Mouse (Mus musculus) urinary bladder, postnatal 10 days (tissue): Measurements from ENCODE around the gene Rfxank.
A peak's percentile ranks its signal among the peaks of the same experiment; 100 is the strongest.

ENCODE experiments used
- DNase-seq: peaks from one replicate; pipeline ENCODE4 v3.0.0; 2022; ENCODE audit warnings: low spot score

Rfxank gene

GRCm38 (mm10) chr8:70139026-70139857, at the start of gene Rfxank, which contains the start of the genes Borcs8 and Mef2b:
Gene Rfxank (minus strand): TSS chr8:70139154.
Gene Borcs8 (plus strand): TSS chr8:70139499.
Gene Mef2b (plus strand): TSS chr8:70139711.
- peak; percentile 95 for DNase-seq

DNA sequence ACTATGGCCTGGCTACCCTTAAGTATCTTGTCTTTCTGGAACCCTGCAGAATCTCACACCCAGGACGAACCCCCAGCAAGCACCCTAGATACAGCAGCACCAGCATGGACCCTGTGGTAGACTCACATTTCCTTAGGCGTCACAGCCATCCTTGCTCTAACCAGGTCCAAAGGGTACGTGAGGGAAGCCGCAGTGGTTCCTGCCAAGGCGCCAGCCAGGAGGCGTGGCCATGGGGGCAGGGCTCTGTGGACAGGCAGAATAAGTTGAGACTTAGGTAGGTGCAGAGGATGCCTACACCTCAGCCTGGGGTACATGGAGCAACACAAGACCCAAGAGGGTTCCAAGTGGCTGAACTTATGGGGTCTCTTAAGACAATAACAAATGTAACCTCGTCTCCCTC, 49.8 kb upstream of the Rfxank start:
- no peak for DNase-seq

- DNase-seq: no peak
Measured at GRCm38 (mm10) chr8:70183194-70183593, 44.2 kb upstream of the Rfxank start.

DNA sequence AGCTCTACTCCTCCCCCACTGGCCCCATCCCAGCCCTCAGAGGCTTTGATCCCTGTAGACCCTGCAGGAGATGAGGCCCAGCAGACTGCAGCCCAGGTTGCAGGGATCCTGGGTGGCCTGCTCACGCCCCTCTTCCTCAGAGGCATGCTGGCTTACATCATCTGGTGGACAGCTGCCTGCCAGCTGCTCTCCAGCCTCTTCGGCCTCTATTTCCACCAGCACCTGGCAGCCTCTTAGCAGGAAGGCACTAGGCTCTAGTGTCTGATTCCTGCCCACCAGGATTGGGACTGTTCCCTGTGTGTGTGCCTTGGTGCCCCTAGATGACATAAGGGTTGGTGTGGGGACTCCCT, 42.9 kb upstream of the Rfxank start:
- no peak for DNase-seq

- no peak for DNase-seq
Measured at GRCm38 (mm10) chr8:70181212-70181902, 42.4 kb upstream of the Rfxank start.

GRCm38 (mm10) chr8:70179082-70179481, 40.1 kb upstream of the Rfxank start:
- no peak for DNase-seq

DNA sequence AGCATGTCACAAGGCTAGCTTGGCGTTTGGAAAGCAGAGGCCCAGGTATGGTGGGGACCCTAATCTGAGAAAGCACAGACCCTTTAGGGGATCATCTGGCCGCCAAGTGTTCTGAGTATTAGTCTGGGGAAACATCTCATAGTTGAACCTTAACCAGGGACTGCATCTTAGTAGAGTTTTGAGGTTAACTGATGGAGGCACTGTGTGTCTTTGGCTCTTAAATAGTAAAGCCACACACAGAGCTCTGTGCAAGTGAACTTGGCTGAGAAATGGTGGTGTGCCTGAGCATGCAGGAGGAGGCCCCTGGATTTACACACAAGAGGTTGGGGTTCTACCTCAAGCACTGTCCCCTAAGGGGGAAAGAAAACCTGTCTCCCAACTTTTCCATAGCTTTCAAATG, 39.3 kb upstream of the Rfxank start:
- no peak for DNase-seq

- DNase-seq: no peak
Measured at GRCm38 (mm10) chr8:70174079-70174478, 35.1 kb upstream of the Rfxank start.

- DNase-seq: no peak
Measured at GRCm38 (mm10) chr8:70173320-70173719, 34.4 kb upstream of the Rfxank start.

DNA sequence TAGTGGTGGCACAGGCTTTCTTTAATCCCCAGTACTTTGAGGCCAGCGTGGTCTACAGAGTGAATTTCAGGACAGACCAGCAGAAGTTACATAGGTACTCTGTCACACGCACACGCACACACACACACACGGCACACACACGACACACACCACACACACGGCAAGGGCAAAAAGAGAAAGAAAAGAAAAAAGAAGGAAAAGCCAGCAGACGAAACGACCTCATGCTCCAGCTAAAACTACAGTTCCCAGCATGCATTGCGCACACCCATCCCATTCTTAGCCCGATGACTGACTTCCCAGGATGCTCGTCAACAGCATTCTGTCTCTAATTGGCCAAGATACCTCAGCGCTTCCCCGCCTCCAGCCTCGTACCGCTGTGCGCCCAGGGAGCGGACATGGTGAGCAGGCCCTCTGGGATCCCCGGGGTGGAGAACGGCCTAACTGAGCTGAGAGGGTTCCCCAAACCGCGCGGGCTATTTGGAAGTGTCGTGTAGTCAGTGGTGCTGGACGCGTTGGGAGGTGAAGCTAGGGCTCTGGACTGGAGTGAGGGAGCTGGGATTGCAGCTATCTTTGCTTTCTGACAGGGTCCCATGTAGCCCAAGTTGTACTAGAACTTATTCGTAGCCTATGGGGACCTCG, 33.2 kb upstream of the Rfxank start, which contains the start of gene Tmem161a:
Gene Tmem161a (plus strand): TSS at position 314 of the 639 bp plus-strand sequence.
- peak; percentile 65 for DNase-seq

DNA sequence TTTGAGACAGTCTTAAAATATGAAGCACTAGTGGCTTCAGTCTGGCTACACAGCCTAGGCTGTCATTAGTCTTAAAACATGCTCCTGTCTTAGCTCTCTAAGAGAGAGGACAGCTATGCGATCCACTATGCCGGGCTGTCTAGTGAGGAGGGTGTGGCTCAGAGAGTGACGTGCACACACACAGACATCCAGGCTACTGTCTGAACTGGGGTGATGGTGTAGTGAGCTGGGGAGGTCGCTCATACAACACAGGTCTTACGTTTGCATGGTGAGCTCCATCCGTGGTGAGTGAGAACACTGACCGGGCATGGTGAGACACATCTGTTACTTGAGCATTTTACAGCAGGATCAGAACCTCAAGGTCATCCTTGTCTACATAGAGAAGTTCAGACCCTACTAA, 32.3 kb upstream of the Rfxank start:
- DNase-seq: no peak

GRCm38 (mm10) chr8:70170748-70171147, 31.8 kb upstream of the Rfxank start:
- no peak for DNase-seq

DNA sequence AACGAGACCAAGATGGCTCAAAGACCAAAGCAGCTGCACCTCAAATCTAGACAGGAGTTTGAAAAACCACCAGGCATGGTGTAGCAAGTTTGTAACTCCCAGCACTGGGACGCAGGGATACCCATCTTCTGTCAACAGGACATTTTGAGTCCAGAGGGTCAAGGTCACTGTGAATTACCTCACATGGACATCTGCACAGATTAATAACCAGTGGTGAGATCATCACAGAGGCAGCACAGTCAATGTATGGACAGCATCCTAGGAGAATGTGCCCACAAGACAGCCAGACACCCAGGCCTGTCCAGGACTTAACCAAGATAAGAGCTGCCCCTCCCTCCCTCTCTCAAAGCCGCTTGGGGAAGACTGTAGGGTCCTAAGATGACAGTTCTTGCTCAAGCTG, 31.2 kb upstream of the Rfxank start:
- no peak for DNase-seq

GRCm38 (mm10) chr8:70166504-70167110, 27.7 kb upstream of the Rfxank start:
- peak; percentile 25 for DNase-seq

GRCm38 (mm10) chr8:70163316-70163715, 24.4 kb upstream of the Rfxank start:
- no peak for DNase-seq

DNA sequence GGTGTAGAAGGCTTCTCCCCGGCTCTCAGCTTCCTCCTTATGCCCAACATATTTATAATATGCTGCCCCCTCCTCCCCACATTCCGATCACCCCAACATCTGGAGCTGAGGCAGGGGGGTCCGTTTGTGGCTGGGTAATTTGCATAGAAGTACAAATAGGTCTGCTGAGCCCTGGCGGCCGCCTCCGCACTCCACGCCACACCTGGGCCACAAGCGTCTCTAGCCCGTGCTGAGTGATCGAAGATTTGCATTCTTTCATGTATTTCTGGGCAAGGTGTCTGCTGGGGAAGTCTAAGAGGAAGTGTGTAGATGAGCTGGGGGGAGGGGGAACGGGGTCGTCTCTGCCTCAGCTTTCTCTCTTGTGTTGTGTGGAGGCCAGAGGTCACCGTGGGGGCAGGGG, 21.1 kb upstream of the Rfxank start:
- DNase-seq: no peak

DNA sequence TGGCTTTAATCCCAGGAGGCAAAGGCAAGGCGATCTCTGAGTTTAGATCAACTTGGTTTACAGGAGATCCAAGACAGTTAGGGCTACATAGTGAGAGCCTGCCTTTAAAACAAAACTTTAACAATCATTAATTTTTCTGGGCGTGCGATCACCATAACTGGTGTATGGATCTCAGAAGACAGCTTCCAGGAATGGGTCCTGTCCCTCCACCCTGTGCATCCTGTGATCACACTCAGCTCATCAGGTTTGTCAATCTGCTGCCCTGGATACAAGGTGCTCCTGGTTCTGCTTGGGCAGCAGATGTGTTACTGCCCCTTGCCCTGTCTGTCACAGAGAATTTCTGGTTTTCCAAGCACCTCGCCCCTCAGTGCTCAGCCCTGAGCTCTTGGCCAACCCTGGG, 20.3 kb upstream of the Rfxank start:
- no peak for DNase-seq

DNA sequence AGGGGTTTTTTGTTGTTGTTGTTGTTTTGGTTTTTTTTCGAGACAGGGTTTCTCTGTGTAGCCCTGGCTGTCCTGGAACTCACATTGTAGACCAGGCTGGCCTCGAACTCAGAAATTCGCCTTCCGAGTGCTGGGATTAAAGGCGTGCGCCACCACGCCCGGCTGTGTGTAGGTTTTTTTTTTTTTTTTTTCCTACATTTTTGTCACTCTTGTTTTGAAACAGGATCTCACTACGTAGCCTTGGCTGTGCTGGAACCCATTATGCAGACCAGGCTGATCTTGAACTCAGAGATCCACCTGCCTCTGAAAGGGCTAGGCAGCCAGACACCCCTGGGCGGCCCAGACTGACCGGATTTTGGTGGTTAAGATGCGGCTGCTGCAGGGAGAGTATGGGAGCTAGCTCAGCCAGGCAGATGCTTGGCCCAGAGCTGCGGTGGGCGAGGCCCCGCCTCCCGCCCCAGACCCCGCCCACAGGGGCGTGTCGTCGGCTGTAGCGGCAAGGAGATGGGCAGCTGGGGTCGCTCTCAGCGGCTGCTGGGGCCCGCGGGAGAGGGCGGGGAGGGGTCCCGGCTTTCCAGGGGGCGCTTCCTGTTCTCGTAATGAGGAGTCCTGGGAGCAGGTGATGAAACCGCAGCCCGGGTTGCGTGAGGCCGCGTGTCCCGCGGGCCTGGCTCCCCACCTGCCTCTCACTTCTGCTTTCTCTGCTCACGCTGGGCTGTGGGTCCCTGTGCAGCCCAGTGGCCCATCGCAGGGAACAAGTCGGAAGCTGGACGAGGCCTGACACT, 19.3 kb upstream of the Rfxank start:
- no peak for DNase-seq

GRCm38 (mm10) chr8:70157240-70157800, 18.4 kb upstream of the Rfxank start:
- DNase-seq: no peak

DNA sequence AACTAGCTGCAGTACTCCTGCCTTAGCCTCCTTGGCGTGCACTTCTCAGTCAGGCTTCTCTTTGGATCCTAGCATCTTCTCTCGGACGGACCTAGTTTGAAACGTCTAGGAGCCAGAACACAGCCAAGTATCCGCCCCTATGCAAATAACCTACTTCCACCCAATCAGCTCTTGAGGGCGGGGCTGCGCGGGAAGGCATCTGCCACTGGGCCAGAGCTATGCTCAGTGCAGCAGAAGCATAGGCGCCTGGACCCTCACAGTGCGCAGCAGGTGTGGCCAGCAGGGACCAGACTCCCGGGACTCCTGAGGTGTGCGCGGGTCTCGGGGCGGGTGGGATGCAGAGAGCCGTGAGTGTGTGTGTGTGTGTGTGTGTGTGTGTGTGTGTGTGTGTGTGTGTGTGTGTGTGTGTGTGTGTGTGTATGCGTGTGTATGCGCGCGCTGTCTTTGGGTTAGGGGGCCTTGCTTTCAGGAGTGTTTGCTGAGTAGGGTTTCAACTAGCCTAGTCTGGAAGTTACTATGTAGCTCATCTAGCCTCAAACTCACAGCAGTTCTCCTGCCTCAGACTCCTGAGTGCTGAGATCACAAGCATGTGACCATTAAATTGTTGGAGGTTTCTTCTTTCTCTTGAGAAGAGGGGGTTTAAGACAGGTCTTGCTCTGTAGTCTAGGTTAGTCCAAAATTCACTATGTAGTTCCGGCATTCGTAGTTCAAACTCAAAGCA, 13.7 kb upstream of the Rfxank start:
- DNase-seq: no peak

DNA sequence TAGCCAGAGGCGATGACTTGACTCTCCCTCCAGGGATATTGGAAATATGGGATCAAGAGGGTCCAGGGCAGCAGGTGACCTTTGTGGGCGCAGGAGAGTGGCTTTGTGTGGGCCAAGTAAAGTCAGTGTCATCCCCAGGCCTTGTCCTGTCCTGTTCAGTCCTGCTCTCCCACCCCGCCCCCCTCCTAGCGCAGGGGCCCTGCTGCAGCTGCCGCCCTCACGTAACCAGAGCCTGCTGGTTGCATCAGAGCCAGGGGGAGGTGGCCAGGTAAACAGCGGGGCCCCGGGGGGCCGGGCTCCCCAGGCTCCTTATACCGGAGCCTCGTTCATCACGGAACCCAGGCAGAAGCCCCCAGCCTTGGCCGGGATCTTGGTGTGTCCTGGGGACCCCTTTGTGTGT, 11.2 kb upstream of the Rfxank start:
- DNase-seq: no peak
